Mouse (Mus musculus): ENCODE measurements at regions not wholly inside any gene's neighbourhood (a gene's known extent, or its start where the extent isn't known, plus 50 kb on each side); places are given as distances from the start of the nearest gene placed in this dataset.

- no peak for TF ChIP-seq GATA1 (IDR thresholded peaks at IDR 0.05; ENCODE audit: low read length)
- no peak for TF ChIP-seq TAL1 (IDR thresholded peaks at IDR 0.05; ENCODE audit: low read length)
Measured at GRCm38 (mm10) chr5:64597451-64597850, 205.7 kb upstream of the Klf3 start.

All from erythroblast, embryonic 14.5 days (primary cell).